Mouse (Mus musculus): ENCODE results near the gene Strn4.

The Strn4 gene

GRCm38 (mm10) chr7:16810920-16811648 lies 4.6 kb upstream of the Strn4 start:
- no peak for DNase-seq (ENCODE audit: low read depth, low spot score)

- no peak for DNase-seq (ENCODE audit: low read depth, low spot score)
Measured at GRCm38 (mm10) chr7:16811649-16812070, 4.0 kb upstream of the Strn4 start.

- DNase-seq (ENCODE audit: low read depth, low spot score) = peak; percentile 47
Measured at GRCm38 (mm10) chr7:16812505-16812904, 3.2 kb upstream of the Strn4 start.

GRCm38 (mm10) chr7:16816078-16816474 lies 387 bp downstream of the Strn4 start:
- DNase-seq (ENCODE audit: low read depth, low spot score) = peak; percentile 89

GRCm38 (mm10) chr7:16816475-16817122 lies 910 bp downstream of the Strn4 start, which contains the start of gene Fkrp:
TSS of gene Fkrp (minus strand) at chr7:16816732.
- peak; percentile 67 for DNase-seq (ENCODE audit: low read depth, low spot score)

- no peak for DNase-seq (ENCODE audit: low read depth, low spot score)
Measured at GRCm38 (mm10) chr7:16817693-16818092, 2.0 kb downstream of the Strn4 start.

- DNase-seq (ENCODE audit: low read depth, low spot score) = no peak
Measured at GRCm38 (mm10) chr7:16819794-16820193, 4.1 kb downstream of the Strn4 start.

GRCm38 (mm10) chr7:16820271-16820763 lies 4.6 kb downstream of the Strn4 start:
- no peak for DNase-seq (ENCODE audit: low read depth, low spot score)

- DNase-seq (ENCODE audit: low read depth, low spot score) = no peak
Measured at GRCm38 (mm10) chr7:16821091-16821490, 5.4 kb downstream of the Strn4 start.

- no peak for DNase-seq (ENCODE audit: low read depth, low spot score)
Measured at GRCm38 (mm10) chr7:16821669-16822101, 6.0 kb downstream of the Strn4 start.

- no peak for DNase-seq (ENCODE audit: low read depth, low spot score)
Measured at GRCm38 (mm10) chr7:16823734-16824133, 8.0 kb downstream of the Strn4 start.

GRCm38 (mm10) chr7:16825785-16826184 lies 10.1 kb downstream of the Strn4 start:
- peak; percentile 88 for DNase-seq (ENCODE audit: low read depth, low spot score)

- no peak for DNase-seq (ENCODE audit: low read depth, low spot score)
Measured at GRCm38 (mm10) chr7:16826571-16826970, 10.9 kb downstream of the Strn4 start.

GRCm38 (mm10) chr7:16827274-16827673 lies 11.6 kb downstream of the Strn4 start:
- DNase-seq (ENCODE audit: low read depth, low spot score) = peak; percentile 38

GRCm38 (mm10) chr7:16830449-16830848 lies 14.8 kb downstream of the Strn4 start:
- DNase-seq (ENCODE audit: low read depth, low spot score) = no peak

- no peak for DNase-seq (ENCODE audit: low read depth, low spot score)
Measured at GRCm38 (mm10) chr7:16837916-16838803, 22.5 kb downstream of the Strn4 start.

- DNase-seq (ENCODE audit: low read depth, low spot score) = no peak
Measured at GRCm38 (mm10) chr7:16838804-16839426, 23.2 kb downstream of the Strn4 start.

- no peak for DNase-seq (ENCODE audit: low read depth, low spot score)
Measured at GRCm38 (mm10) chr7:16839427-16840108, 23.9 kb downstream of the Strn4 start.

GRCm38 (mm10) chr7:16840109-16840491 lies 24.4 kb downstream of the Strn4 start:
- no peak for DNase-seq (ENCODE audit: low read depth, low spot score)

- no peak for DNase-seq (ENCODE audit: low read depth, low spot score)
Measured at GRCm38 (mm10) chr7:16841078-16841477, 25.4 kb downstream of the Strn4 start.

All from CD4-positive, CD25-positive, alpha-beta regulatory T cell, adult 2 months (primary cell).